Mouse (Mus musculus): ENCODE measurements around the gene Smurf2.
"Not testable (repeated sequence)": the region's sequence is repeated elsewhere in the genome, so short reads cannot be mapped to it uniquely, and the experiment has no call there.

The Smurf2 gene

DNA sequence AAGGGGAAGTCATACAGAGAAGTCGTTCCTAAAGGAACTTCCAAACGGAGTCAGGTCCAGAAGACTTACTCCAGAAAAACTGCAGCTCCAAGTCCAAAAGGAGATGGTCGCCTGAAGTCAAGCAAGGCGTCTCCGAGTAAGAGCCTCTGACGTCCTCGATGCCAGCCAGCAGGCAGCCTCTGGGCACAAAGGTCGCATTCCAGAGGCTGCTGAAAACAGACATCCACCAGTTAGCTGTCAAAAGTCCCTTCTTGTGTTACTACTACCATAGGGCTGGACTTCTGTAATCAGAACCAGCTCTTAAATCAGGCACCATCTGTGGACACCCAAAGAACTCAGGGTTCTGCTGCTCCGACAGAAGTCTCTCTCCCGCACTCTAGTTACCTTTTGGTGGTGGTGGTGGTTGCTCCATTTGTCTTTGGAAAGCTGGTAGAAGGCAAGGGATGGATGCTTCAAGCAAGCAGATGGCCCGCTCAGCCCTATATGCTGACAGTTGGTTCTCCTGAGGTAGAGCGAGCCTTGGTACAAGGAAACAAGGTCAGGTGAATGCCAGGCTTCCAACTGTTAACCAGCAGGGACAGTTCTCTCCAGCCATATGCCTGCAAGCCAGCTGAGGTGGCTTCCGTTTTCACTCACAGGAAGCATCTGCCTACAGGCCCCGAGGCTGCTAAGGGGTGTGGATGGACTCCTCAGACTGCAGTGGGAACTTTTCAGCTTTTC, 105.8 kb downstream of the Smurf2 start:
- DNase-seq (ENCODE audit: low spot score in 2 of 2) = peak in 1 of 2 experiments; percentile 30

- DNase-seq (ENCODE audit: low spot score in 2 of 2) = no peak
Observed at GRCm38 (mm10) chr11:106812410-106813136, 107.9 kb downstream of the Smurf2 start.

- not testable (repeated sequence) for DNase-seq (ENCODE audit: low spot score in 2 of 2)
Observed at GRCm38 (mm10) chr11:106807442-106807841, 113.1 kb downstream of the Smurf2 start.

DNA sequence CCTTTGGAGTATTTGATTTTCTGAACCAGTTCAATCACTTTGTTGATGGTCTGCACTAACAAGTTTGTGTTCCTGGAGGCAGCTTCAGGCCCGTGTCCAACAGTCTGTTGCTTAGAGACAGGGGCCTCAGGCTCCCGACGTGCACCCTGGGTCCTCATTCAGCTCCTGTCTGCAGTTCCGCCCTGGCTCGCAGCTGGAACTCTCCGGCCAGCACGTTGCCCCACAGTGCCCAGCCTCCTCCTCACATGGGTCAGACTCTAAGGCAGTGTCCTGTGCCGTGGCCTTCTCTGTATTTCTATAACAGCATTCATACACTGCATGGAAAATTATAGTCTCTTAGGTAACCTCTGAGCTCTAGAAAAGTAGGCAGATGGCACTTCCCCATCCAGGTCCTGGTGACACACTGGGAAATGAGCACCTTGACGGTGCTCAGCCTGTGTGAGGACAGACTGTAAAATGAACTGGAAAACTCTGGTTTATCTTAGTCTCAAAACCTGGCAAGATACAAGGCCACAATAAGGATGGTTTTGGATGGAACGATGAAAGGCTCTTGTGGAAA, 118.4 kb downstream of the Smurf2 start:
- no peak for DNase-seq (ENCODE audit: low spot score in 2 of 2)

DNA sequence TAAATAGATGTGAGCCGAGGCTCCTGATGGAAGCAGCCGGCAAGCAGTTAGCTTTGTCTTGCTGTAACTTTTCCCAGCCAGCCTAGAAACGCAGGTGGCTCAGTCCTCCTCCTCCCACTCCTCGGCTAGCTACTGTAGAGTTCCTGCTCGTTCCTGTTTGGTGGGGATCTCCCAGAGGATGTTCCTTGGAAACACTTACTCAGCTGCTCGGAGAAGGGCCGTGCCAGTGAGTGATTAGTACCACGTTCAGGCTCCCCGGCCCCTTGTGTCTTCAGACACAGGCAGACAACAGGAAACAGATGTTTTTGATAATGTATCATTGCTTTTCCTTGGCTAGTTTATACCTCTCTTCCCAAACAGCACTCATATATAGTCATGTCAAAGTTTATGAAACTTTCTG, 124.8 kb downstream of the Smurf2 start:
- DNase-seq (ENCODE audit: low spot score in 2 of 2) = no peak

GRCm38 (mm10) chr11:106793846-106794245, 126.7 kb downstream of the Smurf2 start:
- no peak for DNase-seq (ENCODE audit: low spot score in 2 of 2)

DNA sequence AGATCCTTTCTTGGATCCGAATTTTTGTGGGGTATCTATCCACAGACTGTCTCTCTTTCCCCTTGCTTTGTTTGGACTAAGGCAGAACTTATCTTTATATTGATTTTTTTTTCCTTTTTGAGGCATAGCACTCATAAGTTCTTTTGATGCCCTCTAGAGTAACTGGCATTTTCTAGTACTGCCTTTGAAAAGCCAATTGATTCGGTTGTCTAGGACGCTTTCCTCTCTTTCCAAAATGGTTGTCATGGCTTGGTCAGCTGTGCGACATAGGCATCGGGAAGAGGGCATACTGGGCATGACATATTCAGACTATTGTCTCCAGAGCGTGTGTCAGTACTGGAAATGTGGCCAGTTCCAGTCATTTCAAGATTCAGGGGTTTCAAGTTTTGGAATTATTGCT, 130.9 kb downstream of the Smurf2 start:
- DNase-seq (ENCODE audit: low spot score in 2 of 2) = no peak

- DNase-seq (ENCODE audit: low spot score in 2 of 2) = peak; percentile 94 to 98
Observed at GRCm38 (mm10) chr11:106788775-106789459, 131.6 kb downstream of the Smurf2 start, which contains the start of the genes Ddx5 and Cep95. Ddx5 (minus strand) TSS chr11:106789185. Cep95 (plus strand) TSS chr11:106789252.

GRCm38 (mm10) chr11:106788026-106788774, 132.3 kb downstream of the Smurf2 start:
- peak; percentile 98 to 99 for DNase-seq (ENCODE audit: low spot score in 2 of 2)

DNA sequence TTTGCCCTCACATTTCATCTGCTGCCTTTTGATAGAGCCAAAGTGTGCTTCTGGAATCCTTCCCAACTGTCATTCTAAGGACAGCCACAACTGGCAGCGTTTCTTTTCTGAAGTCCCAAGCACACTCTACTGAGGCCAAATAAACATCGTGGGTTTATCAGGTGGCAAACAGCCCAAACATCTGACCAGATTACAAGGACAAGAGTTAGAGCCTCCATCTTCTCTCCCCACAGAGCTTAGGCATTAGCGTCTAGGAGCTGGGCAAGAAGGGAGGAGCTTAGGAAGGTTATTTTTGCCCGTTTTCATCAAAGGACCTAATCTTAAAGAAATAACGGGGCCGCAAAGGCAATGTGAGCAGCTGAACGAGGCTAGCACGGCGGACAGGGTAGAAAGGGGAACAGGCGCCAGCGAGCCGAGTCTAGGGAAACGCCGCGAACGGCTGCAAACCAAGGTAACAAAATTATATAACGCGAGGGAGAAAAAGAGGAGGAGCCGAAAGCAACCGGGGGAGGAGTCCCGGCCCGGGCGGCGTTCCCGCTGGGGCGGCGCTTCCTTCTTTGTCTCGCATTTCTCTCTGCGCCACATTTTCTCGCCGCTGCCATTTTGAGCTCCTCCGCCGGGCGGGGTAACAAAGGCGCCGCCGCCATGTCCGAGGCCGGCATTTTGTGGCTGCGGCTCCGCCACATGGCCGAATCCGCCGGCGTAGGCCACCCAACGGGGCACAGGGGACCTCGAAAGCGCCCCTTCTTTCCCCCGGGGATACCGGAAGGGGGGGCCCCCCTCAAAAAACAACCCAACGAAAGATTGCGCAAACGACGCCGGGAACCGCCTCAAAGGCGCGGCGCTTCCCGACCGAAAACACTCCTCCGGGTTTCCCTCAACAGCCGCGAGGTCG, 133.1 kb downstream of the Smurf2 start:
- DNase-seq (ENCODE audit: low spot score in 2 of 2) = peak; percentile 83 to 88

GRCm38 (mm10) chr11:106785043-106785442, 135.5 kb downstream of the Smurf2 start:
- no peak for DNase-seq (ENCODE audit: low spot score in 2 of 2)

- no peak for DNase-seq (ENCODE audit: low spot score in 2 of 2)
Observed at GRCm38 (mm10) chr11:106784476-106784875, 136.0 kb downstream of the Smurf2 start.

GRCm38 (mm10) chr11:106782841-106783764, 137.4 kb downstream of the Smurf2 start:
- DNase-seq (ENCODE audit: low spot score in 2 of 2) = no peak

- not testable (repeated sequence) for DNase-seq (ENCODE audit: low spot score in 2 of 2)
Observed at GRCm38 (mm10) chr11:106782271-106782670, 138.2 kb downstream of the Smurf2 start.

- DNase-seq (ENCODE audit: low spot score in 2 of 2) = no peak
Observed at GRCm38 (mm10) chr11:106780590-106781220, 139.8 kb downstream of the Smurf2 start.

GRCm38 (mm10) chr11:106780089-106780425, 140.5 kb downstream of the Smurf2 start:
- no peak for DNase-seq (ENCODE audit: low spot score in 2 of 2)

DNA sequence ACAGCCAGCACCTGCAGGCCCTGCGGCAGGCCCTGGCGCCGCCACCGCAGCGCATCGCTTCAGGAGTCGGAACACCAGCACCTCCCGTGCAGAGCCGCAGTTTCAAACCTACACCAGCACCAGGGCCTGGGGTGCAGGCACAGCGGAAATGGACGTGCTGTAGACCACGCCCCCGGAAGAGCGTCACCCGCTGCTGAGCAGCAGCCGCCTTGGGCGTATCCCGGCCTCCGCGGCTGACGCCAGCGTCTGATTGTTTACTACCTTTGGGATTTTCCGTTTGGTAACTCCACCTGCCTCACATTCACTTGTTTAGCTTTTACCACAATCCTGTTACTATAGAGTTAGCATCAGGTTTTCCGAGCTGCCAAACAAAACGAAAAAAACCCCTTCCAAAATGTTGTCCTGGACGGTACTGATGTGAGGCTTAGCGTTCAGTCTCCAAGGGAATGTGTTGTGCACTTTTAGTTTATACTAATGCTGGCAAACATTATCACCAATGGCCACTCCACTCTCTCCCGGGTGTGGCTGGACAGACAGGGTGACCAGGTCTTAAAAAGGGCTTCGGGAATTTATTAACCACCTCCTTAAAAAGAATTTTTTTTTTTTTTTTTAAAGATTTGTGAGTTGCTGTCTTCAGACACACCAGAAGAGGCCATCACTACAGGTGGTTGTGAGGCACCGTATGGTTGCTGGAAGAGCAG, 141.0 kb downstream of the Smurf2 start, which contains the start of gene Polg2:
Gene Polg2 (minus strand): TSS at position 150 of the 701 bp plus-strand sequence.
- DNase-seq (ENCODE audit: low spot score in 2 of 2) = peak; percentile 92 to 94
